10 mouse cellular contexts compared by ENCODE assay signal in genomic region chr14:79200133-79200891, GRCm38 (mm10). TPM values are rescaled to one million over a fixed set of nuclear protein-coding genes. Genes with fewer than 3 reads are reported as not detected.
DNase-seq lines count a peak whose midpoint lies in the region; ATAC-seq lines count a peak whose summit lies in the region.
"Had no signal": no experiment of that assay in that cellular context is flagged by ENCODE, and none has a peak within 500 bp of the region (broad histone marks: within the 10 kb centered on the region; RNA-seq: fewer than 3 reads in every experiment).

No protein-coding gene starts in this region.

- H3K9ac ChIP-seq in forebrain, embryonic 13.5 days = no peak overlapping the region
- no peak overlapping the region for H3K9ac ChIP-seq in stomach, embryonic 15.5 days

- peaks cover 61% of the 10 kb centered on the region for H3K4me1 ChIP-seq in forebrain, embryonic 13.5 days
- H3K4me1 ChIP-seq in stomach, embryonic 15.5 days = no peaks in the 10 kb centered on the region

- H3K4me3 ChIP-seq in forebrain, embryonic 13.5 days = no peak overlapping the region
- no peak overlapping the region for H3K4me3 ChIP-seq in stomach, embryonic 15.5 days (replicated peaks)

- intact Hi-C loops in left cerebral cortex, postnatal 36 days (cut with DNase I) = loop anchor here (5.0 kb wide), 1 partner anchor 102 kb away; the partner anchor contains the start of gene Rgcc

- peak overlapping the region; percentile 96 for H3K27ac ChIP-seq in forebrain, embryonic 13.5 days
- no peak overlapping the region; the same call in 1 of the 2 replicates for H3K27ac ChIP-seq in stomach, embryonic 15.5 days

- DNase-seq in cerebellum, adult 9-11 months = peak; percentile 31
- DNase-seq in cerebellum, adult 11-12 months = no peak
- DNase-seq in 416B (ENCODE audit: low read depth) = peak; percentile 87
- peak; percentile 18 for DNase-seq in induced T-regulatory cell, adult 2 months (ENCODE audit: low read depth)
- no peak for DNase-seq in retina, embryonic 14.5 days (ENCODE audit: low spot score)
- DNase-seq in left cerebral cortex, postnatal 36 days (ENCODE audit: low spot score in 2 of 2) = no peak

- 41% methylated on average over 9 of the region's 9 CpGs for WGBS in forebrain, embryonic 13.5 days
- 66% methylated on average over 9 of the region's 9 CpGs for WGBS in stomach, embryonic 15.5 days

- ATAC-seq in forebrain, embryonic 13.5 days = no peak
- ATAC-seq in stomach, embryonic 15.5 days (ENCODE audit: insufficient read depth, low FRiP score, low read depth) = peak; percentile 40; the same call in 1 of the 2 replicates

- no peaks in the 10 kb centered on the region for H3K27me3 ChIP-seq in forebrain, embryonic 13.5 days
- H3K27me3 ChIP-seq in stomach, embryonic 15.5 days (replicated peaks) = no peaks in the 10 kb centered on the region
- H3K27me3 ChIP-seq: CH12.LX had no signal

- H3K36me3 ChIP-seq in forebrain, embryonic 13.5 days (ENCODE audit: poor library complexity, severe bottlenecking) = no peaks in the 10 kb centered on the region
- H3K36me3 ChIP-seq in stomach, embryonic 15.5 days = no peaks in the 10 kb centered on the region

- no peak overlapping the region for H3K4me2 ChIP-seq in forebrain, embryonic 13.5 days
- no peak overlapping the region for H3K4me2 ChIP-seq in stomach, embryonic 15.5 days

- H3K9me3 ChIP-seq in forebrain, embryonic 13.5 days (replicated peaks) = no peaks in the 10 kb centered on the region
- H3K9me3 ChIP-seq in stomach, embryonic 15.5 days = no peaks in the 10 kb centered on the region

RNA-seq across cellular contexts. Expression of gene Zfp957, which starts 46.9 kb away (rescaled TPM):
- not detected in 2 replicates for polyA plus RNA-seq in forebrain, embryonic 13.5 days (2015; fragmentation: Nextera tagmentation; extraction: Ambion mirVana)
- polyA plus RNA-seq in stomach, embryonic 15.5 days (2015; fragmentation: Nextera tagmentation; extraction: Ambion mirVana) = not detected in 2 replicates
- not detected for total RNA-seq in left cerebral cortex, postnatal 36 days (2021)
- total RNA-seq: CH12.LX had no signal
- polyA plus RNA-seq: limb, embryonic 11.5 days had no signal

Comparison
In these comparisons a context has a peak if more than half of its experiments do, and no peak if none do; other contexts are left out.
1. DNase-seq: peak in cerebellum, adult 9-11 months (single experiment), 416B (single experiment) and induced T-regulatory cell, adult 2 months (single experiment); none in cerebellum, adult 11-12 months (single experiment), retina, embryonic 14.5 days (single experiment) and left cerebral cortex, postnatal 36 days (0 of 2).